8 mouse cellular contexts compared by ENCODE assay signal in the genomic region with DNA sequence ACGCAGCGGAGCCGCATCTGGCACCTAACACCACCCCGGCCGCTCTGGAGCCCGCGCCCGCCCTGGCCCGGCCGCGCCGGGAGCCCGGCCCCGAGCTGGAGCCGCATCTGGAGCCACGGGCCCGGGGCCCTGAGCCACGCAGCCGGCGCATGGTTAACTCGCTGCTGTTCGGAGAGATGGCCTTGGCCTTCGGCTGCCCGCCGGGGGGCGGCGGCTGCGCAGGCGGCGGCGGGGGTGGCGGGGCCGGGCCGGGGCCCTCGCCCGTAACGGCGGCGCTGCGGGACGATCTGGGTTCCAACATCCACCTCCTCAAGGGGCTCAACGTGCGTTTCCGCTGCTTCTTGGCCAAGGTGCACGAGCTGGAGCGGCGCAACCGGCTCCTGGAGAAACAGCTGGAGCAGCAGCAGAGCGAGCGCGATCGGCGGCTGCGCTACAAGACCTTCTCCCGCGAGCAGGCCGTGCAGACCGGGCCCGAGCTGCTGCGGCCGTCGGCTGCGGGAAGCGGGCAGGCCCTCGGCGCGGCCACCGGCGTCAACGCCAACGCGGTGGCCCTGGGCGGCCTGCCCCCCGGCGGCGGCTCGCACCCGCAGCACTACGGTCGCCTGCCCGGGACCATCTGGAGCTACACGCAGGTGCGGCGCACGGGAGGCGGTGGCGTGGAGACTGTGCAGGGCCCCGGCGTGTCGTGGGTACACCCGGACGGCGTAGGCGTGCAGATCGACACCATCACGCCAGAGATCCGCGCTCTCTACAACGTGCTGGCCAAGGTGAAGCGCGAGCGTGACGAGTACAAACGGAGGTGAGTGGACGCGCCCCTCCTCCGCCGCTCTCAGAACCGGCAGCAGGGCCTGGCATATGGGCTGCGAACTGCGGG. TPM values are rescaled to one million over a fixed set of nuclear protein-coding genes. Genes with fewer than 3 reads are reported as not detected.
DNase-seq lines count a peak whose midpoint lies in the region; ATAC-seq and TF ChIP-seq lines count a peak whose summit lies in the region.

No protein-coding gene starts in this region.

- H3K4me2 ChIP-seq in heart, embryonic 16.5 days (ENCODE audit: low read depth, low read length) = peak overlapping the region; percentile 98

- no peaks in the 10 kb centered on the region for H3K9me3 ChIP-seq in ES-Bruce4 (replicated peaks; ENCODE audit: control insufficient read depth, insufficient read depth, low read length, poor library complexity, severe bottlenecking)
- no peaks in the 10 kb centered on the region for H3K9me3 ChIP-seq in heart, embryonic 16.5 days (replicated peaks; ENCODE audit: control insufficient read depth, low read length)

- peak; percentile 56 to 59 for DNase-seq in B cell, adult 2 months
- DNase-seq in embryo, embryonic 10.5 days (ENCODE audit: low spot score) = peak; percentile 58
- DNase-seq in layer of hippocampus, adult 9-11 months = peak; percentile 50

- H3K9ac ChIP-seq in ES-Bruce4 (ENCODE audit: low read depth, poor library complexity, severe bottlenecking) = peak overlapping the region; percentile 84
- peak overlapping the region; percentile 92 for H3K9ac ChIP-seq in heart, embryonic 16.5 days (ENCODE audit: low read length)

- H3K4me1 ChIP-seq in ES-Bruce4 (ENCODE audit: control insufficient read depth, insufficient read depth, low read length) = no peaks in the 10 kb centered on the region
- H3K4me1 ChIP-seq in heart, embryonic 16.5 days (ENCODE audit: control insufficient read depth, insufficient read depth, low read length) = peaks cover 42% of the 10 kb centered on the region
- peaks cover 25% of the 10 kb centered on the region for H3K4me1 ChIP-seq in small intestine, adult 2 months (ENCODE audit: control insufficient read depth, insufficient read depth, insufficient read length, low read length)

- H3K36me3 ChIP-seq in ES-Bruce4 (ENCODE audit: control insufficient read depth, insufficient read depth, low read length, poor library complexity, severe bottlenecking) (no peaks in the 10 kb centered on the region), macrophage (ENCODE audit: inconsistent target) (no peaks in the 10 kb centered on the region; the same call in 1 of the 2 replicates)
- no peaks in the 10 kb centered on the region for H3K36me3 ChIP-seq in heart, embryonic 16.5 days (ENCODE audit: control insufficient read depth, insufficient read depth)
- H3K36me3 ChIP-seq in small intestine, adult 2 months (ENCODE audit: control insufficient read depth, insufficient read depth, low read length) = no peaks in the 10 kb centered on the region

- TF ChIP-seq POLR2A in ES-Bruce4 (IDR thresholded peaks at IDR 0.05; ENCODE audit: insufficient read depth, low read length) = no peak
- no peak for TF ChIP-seq POLR2A in small intestine, adult 2 months (IDR thresholded peaks at IDR 0.05; ENCODE audit: low read depth, low read length)

- under 1% methylated on average over 105 of the region's 111 CpGs for WGBS in heart, embryonic 16.5 days
- under 1% methylated on average over 101 of the region's 111 CpGs for WGBS in macrophage (ENCODE audit: missing documents)
- under 1% methylated on average over 111 of the region's 111 CpGs for WGBS in small intestine, adult 2 months

- H3K27ac ChIP-seq in ES-Bruce4 (ENCODE audit: insufficient read depth, low read length) (no peak overlapping the region), macrophage (no peak overlapping the region)
- H3K27ac ChIP-seq in heart, embryonic 16.5 days (ENCODE audit: low read length) = peak overlapping the region; percentile 83
- H3K27ac ChIP-seq in small intestine, adult 2 months (ENCODE audit: insufficient read depth, low read depth, low read length) = peak overlapping the region; percentile 23

- no peak for TF ChIP-seq EP300 in ES-Bruce4 (IDR thresholded peaks at IDR 0.05; ENCODE audit: insufficient read depth, low read depth, low read length)

- no peaks in the 10 kb centered on the region for H3K27me3 ChIP-seq in ES-Bruce4 (ENCODE audit: control insufficient read depth, insufficient read depth, low read length, poor library complexity, severe bottlenecking)
- H3K27me3 ChIP-seq in heart, embryonic 16.5 days (ENCODE audit: control insufficient read depth, insufficient read depth, low read length) = no peaks in the 10 kb centered on the region
- H3K27me3 ChIP-seq in small intestine, adult 2 months (ENCODE audit: control insufficient read depth, insufficient read depth, low read length) = no peaks in the 10 kb centered on the region

- peak; percentile 26; the same call in 1 of the 2 replicates for ATAC-seq in heart, embryonic 16.5 days (replicated peaks; ENCODE audit: extremely low read depth, insufficient read depth, low FRiP score)
- no peak for ATAC-seq in megakaryocyte progenitor cell, adult 5-6 weeks (replicated peaks; ENCODE audit: poor library complexity)

- TF ChIP-seq CTCF in ES-Bruce4 (IDR thresholded peaks at IDR 0.05; ENCODE audit: low read depth, low read length) = no peak
- no peak for TF ChIP-seq CTCF in small intestine, adult 2 months (IDR thresholded peaks at IDR 0.05; ENCODE audit: extremely low read depth, insufficient read length, insufficient replicate concordance, low read depth, low read length)

- H3K4me3 ChIP-seq in ES-Bruce4 (ENCODE audit: low read depth, low read length) (peak overlapping the region; percentile 58), macrophage (ENCODE audit: inconsistent target) (peak overlapping the region; percentile 52)
- H3K4me3 ChIP-seq in heart, embryonic 16.5 days (ENCODE audit: low read length) = peak overlapping the region; percentile 88
- peak overlapping the region; percentile 83 for H3K4me3 ChIP-seq in small intestine, adult 2 months (ENCODE audit: low read depth, low read length)

- peaks cover 48% of the 10 kb centered on the region for H3K79me2 ChIP-seq in macrophage (ENCODE audit: inconsistent target)

RNA-seq across cellular contexts. Expression of a gene that starts 27.9 kb away (rescaled TPM):
- polyA plus RNA-seq in ES-Bruce4 (2011; ENCODE audit: insufficient read depth, insufficient read length, low read depth, missing spikeins) (0.21 TPM in 1 of 2 replicates, not detected in the other), macrophage (2018) (not detected in 3 replicates)
- polyA plus RNA-seq in heart, embryonic 16.5 days (2015; fragmentation: Nextera tagmentation; extraction: Ambion mirVana) = not detected in 2 replicates
- under 1 TPM in 1 of 26 experiments, not detected in 25; 0.20 TPM for total RNA-seq in macrophage (2018; cell fraction: chromatin; rRNA removed)
- not detected for total RNA-seq in macrophage (2018; cell fraction: cytosol; rRNA removed)
- not detected for total RNA-seq in macrophage (2018; cell fraction: nucleus; rRNA removed)
- polyA plus RNA-seq in small intestine, adult 2 months (2012; rRNA removed) = not detected in 2 replicates
- not detected in 2 replicates for total RNA-seq in megakaryocyte progenitor cell, adult 5-6 weeks (2015)
- not detected in 2 replicates for total RNA-seq in megakaryocyte progenitor cell, adult 5-6 weeks (2017)

RNA-seq across cellular contexts. Expression of a gene that starts 44.7 kb away (rescaled TPM):
- polyA plus RNA-seq in ES-Bruce4 (2011; ENCODE audit: insufficient read depth, insufficient read length, low read depth, missing spikeins) (20.5 and 20.7 TPM in 2 replicates), macrophage (2018) (7.6 to 14.8 TPM (median 8.4 TPM) in 3 replicates)
- polyA plus RNA-seq in heart, embryonic 16.5 days (2015; fragmentation: Nextera tagmentation; extraction: Ambion mirVana) = 2.4 and 3.3 TPM in 2 replicates
- 10 to 100 TPM in 14 of 26 experiments, 1 to 10 TPM in 12; 3.0 to 20.2 (median 10.5) TPM for total RNA-seq in macrophage (2018; cell fraction: chromatin; rRNA removed)
- 10 to 100 TPM in 19 of 26 experiments, 1 to 10 TPM in 7; 4.3 to 16.6 (median 13.7) TPM for total RNA-seq in macrophage (2018; cell fraction: cytosol; rRNA removed)
- 10 to 100 TPM in 18 of 26 experiments, 1 to 10 TPM in 8; 6.5 to 31.0 (median 14.2) TPM for total RNA-seq in macrophage (2018; cell fraction: nucleus; rRNA removed)
- 2.6 and 3.3 TPM in 2 replicates for polyA plus RNA-seq in small intestine, adult 2 months (2012; rRNA removed)
- total RNA-seq in megakaryocyte progenitor cell, adult 5-6 weeks (2015) = 0.39 and 0.69 TPM in 2 replicates
- total RNA-seq in megakaryocyte progenitor cell, adult 5-6 weeks (2017) = 0.33 and 1.2 TPM in 2 replicates

RNA-seq across cellular contexts. Expression of a gene that starts 47.6 kb away (rescaled TPM):
- polyA plus RNA-seq in ES-Bruce4 (2011; ENCODE audit: insufficient read depth, insufficient read length, low read depth, missing spikeins) (30.9 and 32.3 TPM in 2 replicates), macrophage (2018) (5.2 to 11.2 TPM (median 9.2 TPM) in 3 replicates)
- 36.5 and 37.4 TPM in 2 replicates for polyA plus RNA-seq in heart, embryonic 16.5 days (2015; fragmentation: Nextera tagmentation; extraction: Ambion mirVana)
- 10 to 100 TPM in 12 of 26 experiments, 1 to 10 TPM in 14; 2.3 to 22.2 (median 7.9) TPM for total RNA-seq in macrophage (2018; cell fraction: chromatin; rRNA removed)
- 10 to 100 TPM in 11 of 26 experiments, 1 to 10 TPM in 15; 5.6 to 14.9 (median 9.5) TPM for total RNA-seq in macrophage (2018; cell fraction: cytosol; rRNA removed)
- total RNA-seq in macrophage (2018; cell fraction: nucleus; rRNA removed) = 10 to 100 TPM in 4 of 26 experiments, 1 to 10 TPM in 22; 2.7 to 13.3 (median 6.7) TPM
- 48.3 and 110 TPM in 2 replicates for polyA plus RNA-seq in small intestine, adult 2 months (2012; rRNA removed)
- 11.1 and 14.7 TPM in 2 replicates for total RNA-seq in megakaryocyte progenitor cell, adult 5-6 weeks (2015)
- total RNA-seq in megakaryocyte progenitor cell, adult 5-6 weeks (2017) = 20.0 and 22.3 TPM in 2 replicates

Comparison
In these comparisons a context has a peak if more than half of its experiments do, and no peak if none do; other contexts are left out.
1. H3K27ac ChIP-seq: peak in heart, embryonic 16.5 days (single experiment) and small intestine, adult 2 months (single experiment); none in ES-Bruce4 (single experiment) and macrophage (single experiment).
2. Peak in every context shown above with its lines, with median percentiles within 50 percentile points of each other: DNase-seq and H3K4me3 ChIP-seq.